Mouse (Mus musculus) cerebellum, postnatal 4 days (tissue): ENCODE data around the gene Pgghg.
A peak's percentile ranks its signal among the peaks of the same experiment; 100 is the strongest.

ENCODE experiments used
- DNase-seq, 2 experiments: peaks; one replicate each; pipeline ENCODE4 v3.0.0; 2022; ENCODE audit warnings: low spot score in 2 of 2, mixed read lengths in 1 of 2

The Pgghg gene

DNA sequence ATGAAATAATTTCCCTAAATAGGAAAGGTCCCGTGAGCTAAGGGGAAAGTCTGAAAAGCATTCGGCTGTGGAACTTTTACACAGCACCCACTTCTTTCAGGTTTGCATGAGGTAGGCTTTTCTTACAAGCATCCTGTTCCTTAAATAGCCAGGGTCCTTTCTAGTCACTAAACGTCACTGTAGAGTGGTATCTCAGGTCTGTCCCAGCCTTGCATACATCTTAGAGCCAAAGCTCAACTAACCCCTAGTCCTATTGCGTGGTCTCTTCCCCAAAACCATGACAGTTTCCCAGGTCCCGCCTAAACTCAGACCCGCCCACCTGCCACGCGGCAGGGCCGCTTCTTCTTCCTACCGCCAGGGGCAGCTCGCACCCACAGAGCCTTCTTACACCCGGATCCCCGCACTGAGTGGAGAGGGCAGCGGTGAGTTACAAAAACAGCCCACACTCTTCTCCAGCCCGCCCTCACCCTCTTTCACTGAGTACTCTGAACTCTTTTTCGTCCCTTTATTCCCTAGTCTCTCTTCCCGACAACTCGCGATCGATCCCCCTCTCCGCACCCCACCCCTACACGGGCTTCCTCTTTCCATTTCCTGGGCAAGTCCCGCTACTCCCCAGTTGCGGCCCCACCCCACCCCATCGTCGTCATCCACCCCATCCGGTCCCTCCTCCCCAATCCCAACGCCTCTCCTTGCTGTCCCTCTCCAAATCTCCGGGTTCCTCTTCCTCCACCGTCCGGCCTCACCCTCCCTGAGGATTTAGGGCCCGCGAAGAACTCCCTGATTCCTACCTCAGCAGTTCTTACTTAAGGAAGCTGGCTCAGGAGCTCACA is at the start of gene Pgghg:
Gene Pgghg, plus strand, starts transcription at position 170 of the 830 bp plus-strand sequence.
- peak in 1 of 2 experiments; percentile 75 for DNase-seq

- DNase-seq = no peak
Observed at GRCm38 (mm10) chr7:140894031-140894430, 47.2 kb upstream of the Pgghg start.

DNA sequence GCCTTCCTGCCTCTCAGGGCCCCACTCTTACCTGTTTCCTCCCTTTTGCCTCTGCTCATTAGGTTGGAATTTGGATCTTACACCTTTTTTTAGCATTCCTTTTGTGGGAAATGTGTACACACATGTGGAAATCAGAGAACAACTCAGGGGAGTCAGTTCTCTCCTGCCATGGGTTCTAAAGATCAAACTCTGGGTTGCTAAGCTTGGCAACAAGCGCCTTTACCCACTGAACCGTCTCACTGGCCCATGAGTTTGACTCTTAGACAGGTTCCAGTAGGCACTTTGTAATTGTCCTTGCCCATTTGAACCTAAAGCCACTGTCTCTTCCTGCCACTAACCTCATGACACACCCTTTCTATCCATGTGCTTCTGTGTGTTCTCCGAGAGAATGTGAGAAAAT is 46.6 kb upstream of the Pgghg start:
- DNase-seq = no peak

GRCm38 (mm10) chr7:140897863-140898262 is 43.3 kb upstream of the Pgghg start:
- no peak for DNase-seq

DNA sequence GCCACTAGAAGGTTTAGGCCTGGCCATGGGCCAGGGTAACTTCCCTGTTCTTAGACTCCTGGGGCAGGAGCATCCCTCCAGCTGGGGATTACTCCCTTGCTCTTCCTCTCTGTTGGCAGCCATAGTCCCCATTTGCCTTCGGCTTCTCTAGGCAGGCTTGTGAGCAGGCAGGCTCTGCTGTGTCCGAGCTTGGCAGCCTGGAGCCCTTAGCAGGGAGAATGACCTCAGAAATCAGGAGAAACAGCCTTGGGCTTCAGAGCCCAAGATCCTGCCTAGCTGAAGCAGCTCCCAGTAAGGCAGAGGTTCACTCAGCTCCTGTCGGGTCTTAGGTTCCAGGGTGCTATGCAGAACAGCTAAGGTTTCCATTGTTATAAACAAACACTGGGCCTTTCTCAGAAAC is 42.1 kb upstream of the Pgghg start:
- no peak for DNase-seq

GRCm38 (mm10) chr7:140900220-140900619 is 41.0 kb upstream of the Pgghg start, which contains the start of gene Cox8b:
Gene Cox8b (minus strand): TSS chr7:140900446.
- DNase-seq = no peak

DNA sequence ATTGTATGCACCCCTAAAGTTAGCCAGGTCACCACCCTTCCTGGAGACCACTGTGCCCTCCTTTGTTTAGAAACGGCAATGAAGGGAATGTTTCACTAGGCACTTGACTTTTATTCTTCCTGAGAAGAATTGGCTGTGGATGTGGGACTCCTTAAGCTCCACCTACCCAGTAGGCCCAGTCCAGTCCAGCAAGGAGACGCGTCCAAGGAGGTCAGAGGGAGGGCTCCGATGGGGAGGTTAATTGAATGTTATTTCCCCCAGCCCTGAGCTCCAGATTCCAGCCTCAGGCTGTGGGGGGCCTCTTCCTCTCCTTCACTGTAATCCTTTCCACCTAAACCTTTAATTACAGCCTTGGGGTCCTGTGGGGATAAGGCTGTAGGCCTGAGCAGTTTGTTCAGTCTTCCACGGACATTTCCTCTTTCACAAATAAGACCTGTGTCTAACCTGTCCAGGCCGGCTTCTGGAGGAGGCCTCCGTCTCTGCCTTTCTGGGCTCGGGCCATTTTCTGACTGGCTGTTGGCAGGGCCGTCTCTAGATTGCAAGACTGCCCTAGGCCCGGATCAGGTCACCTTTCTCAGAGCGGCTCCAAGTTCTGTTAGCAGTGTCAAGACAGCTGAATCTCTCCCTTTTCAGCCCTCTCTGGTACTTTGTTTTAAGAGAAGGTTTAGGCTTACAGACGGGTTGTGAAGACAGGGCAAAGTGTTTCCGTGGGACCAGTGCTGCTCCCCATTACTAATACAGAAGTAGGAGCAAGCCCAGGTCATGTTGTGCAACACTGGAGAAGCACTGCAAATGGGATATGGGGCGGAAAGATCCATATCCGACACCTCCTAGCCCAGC is 38.9 kb upstream of the Pgghg start:
- no peak for DNase-seq

- peak; percentile 75 to 87 for DNase-seq
Observed at GRCm38 (mm10) chr7:140903212-140903611, 38.0 kb upstream of the Pgghg start.

DNA sequence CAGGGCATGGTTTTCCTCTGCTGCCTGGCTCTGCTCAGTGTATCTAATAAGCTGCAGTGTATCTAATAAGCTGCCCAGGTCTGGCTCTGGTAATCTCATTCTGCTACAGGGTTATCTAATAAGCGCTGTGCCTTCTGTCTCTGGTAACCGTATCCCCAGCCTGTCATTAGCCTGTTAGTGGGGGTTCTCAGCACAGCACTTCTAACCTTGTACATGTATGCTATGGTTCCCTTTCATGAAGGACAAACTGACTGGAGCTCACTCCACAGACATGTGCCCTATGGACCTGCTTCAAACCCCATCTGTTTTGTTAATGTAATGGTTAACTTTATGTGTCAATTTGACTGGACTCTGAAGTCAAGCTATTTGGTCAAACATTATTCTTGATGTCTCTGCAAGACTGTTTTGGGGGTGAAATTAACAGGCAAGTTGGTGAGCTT is 35.5 kb upstream of the Pgghg start:
- DNase-seq = no peak

GRCm38 (mm10) chr7:140907131-140907530 is 34.1 kb upstream of the Pgghg start:
- DNase-seq = no peak

- no peak for DNase-seq
Observed at GRCm38 (mm10) chr7:140907697-140908096, 33.5 kb upstream of the Pgghg start.

GRCm38 (mm10) chr7:140908181-140908580 is 33.0 kb upstream of the Pgghg start:
- DNase-seq = no peak

DNA sequence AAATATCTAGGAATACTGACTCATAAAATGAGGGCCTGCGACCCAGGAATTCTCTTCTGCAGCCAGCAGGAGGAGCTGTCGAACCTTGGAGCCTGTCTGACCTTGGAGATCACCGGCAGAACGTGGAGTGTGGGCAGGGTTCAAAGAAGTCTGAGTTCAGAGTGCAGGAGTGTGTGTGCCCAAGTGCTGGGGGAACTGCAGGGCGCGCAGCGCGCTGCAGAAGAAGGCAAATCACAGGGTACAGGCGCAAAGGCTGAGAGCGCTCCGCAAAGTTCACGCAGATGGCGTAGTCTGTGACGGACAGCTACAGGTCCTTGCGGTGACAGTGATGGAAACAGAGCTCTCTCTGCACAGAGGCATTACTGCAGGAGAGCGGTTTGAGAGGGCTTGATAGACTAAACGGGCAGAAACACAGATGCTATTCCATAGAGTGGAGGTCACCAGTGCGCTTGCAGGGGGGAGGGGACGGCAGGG is 32.5 kb upstream of the Pgghg start:
- DNase-seq = peak; percentile 50 to 76

- no peak for DNase-seq
Observed at GRCm38 (mm10) chr7:140912293-140912692, 28.9 kb upstream of the Pgghg start.

- DNase-seq = no peak
Observed at GRCm38 (mm10) chr7:140912846-140913482, 28.2 kb upstream of the Pgghg start.

DNA sequence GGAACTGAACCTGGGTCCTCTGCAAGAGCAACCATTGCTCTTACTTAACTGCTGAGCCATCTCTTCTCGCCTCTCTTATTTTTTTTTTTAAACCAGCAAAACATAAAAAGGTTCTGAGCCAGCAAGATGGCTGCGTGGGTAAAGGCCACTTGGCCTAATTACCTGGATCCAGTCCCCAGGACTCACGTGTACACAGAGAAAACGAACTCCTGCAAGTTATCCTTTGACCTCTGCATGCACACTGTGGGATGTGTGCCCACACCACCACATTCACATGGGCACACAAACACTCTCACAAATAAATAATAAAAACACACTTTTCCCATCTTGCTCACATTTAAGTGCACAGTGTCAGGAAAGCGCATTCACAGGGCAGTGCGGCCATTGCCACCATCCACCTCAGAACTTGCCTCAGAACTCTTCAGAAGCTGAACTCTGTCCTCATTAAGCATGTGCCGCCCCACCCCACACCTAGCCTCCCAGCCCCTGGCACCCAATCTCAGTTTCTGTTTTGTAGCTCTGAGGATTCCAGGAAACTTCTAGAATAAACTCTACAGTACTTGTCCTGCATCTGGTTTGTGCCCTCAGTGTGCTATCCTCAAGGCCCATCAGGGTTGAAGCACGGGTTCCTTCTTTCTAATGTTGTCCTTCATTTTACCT is 27.0 kb upstream of the Pgghg start:
- no peak for DNase-seq

GRCm38 (mm10) chr7:140919911-140920310 is 21.3 kb upstream of the Pgghg start:
- DNase-seq = no peak

DNA sequence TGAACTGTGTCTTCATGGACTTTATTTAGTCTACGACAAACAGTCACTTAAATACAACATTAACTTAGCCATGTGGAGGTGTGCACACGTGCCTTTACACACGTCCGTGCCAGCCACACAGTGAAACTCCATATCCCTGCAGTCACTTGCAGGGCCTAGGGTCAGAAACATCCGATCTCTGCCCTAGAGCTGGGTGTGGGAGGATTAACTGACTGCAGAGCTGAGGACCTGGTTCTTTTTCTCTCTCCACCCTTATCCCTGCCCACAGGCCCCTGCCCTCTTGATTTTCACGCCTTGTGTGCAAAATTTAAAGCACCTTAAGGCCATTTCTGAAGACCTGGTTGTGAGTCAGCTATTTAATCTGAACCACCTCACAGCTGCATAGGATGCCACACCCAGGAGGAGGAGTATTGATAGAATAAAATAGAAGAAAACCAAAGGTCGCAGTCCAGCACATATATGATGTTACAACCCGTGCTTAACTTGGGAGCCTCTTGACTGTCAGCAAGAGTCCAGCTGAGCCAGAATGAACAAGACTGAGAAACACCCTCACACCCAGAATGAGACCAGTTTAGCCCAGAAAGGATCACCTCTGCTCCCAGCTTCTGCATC is 20.7 kb upstream of the Pgghg start, which contains the start of gene Nlrp6:
Gene Nlrp6, plus strand, starts transcription at position 485 of the 612 bp plus-strand sequence.
- DNase-seq = no peak

GRCm38 (mm10) chr7:140921225-140921975 is 19.8 kb upstream of the Pgghg start:
- DNase-seq = no peak
